Mouse (Mus musculus) c-Kit-negative CD71-positive TER-119-positive erythroid progenitor cells, embryonic 14.5 days (primary cell): ENCODE measurements around the gene Slc4a4.

ENCODE experiments used
- DNase-seq: peaks from one replicate; pipeline ENCODE4 v3.0.0-alpha.2; 2013; ENCODE audit warnings: low read depth, low spot score

The Slc4a4 gene

DNA sequence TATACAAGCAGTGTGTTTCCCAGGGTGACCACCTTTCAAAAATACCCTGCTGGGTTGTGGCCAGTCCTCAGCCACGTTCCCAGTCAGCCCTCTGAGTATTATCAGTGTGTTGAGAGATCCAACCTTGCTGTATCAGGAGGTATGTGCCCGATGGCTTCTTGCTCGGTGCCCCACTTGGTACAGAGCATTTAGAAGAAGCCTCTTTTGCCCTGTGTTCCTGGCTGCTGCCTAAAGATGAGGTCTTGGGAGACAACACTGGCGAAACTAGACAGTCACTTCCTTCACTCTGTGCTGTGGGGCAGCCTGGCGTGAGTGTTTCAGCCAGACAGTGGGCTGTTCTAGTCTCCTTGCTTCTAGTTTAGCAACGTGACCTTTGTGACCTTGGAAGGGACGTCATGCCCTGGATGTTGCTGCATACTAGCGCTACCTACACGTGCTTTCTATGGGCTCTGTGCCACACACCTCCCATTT is 29.9 kb downstream of the Slc4a4 start:
- DNase-seq, result no peak

DNA sequence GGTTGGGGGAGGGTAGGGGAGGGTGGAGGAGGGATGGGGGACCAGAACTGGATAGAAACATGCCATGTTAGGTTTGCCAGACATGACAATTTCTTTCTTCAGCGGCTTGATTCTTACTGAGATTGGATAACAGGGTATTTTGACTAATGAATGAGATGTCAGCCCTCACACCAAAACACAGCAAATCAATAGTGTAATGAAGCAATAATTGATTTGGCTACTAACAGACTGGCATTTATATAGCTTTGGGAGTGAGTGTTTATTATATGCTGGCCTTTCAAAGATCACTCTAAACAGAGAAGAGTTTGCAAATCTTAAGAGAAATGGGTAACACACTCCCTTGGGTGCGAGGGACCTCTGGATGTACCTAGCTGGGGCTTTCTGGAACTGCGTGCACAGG is 30.6 kb downstream of the Slc4a4 start:
- DNase-seq, result no peak

DNA sequence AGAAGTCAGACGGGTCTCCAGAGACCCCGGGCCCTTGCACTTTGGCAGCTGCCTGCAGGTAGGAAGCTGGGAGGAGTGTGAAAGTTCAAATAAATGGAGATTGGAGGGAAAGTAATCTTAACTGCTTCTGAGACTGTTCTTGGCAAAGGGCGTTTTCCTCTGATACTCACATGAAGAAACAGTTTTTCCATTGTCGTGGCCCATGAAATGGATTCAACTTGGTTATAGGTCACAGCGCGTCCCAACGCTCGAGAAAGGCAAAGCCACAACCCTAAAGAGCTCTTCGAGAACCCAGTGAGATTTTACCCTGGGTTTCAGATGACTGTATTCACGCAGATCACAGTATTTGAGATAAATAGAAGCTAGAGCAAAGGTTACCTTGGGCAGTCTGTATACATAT is 31.0 kb downstream of the Slc4a4 start:
- DNase-seq, result no peak

DNA sequence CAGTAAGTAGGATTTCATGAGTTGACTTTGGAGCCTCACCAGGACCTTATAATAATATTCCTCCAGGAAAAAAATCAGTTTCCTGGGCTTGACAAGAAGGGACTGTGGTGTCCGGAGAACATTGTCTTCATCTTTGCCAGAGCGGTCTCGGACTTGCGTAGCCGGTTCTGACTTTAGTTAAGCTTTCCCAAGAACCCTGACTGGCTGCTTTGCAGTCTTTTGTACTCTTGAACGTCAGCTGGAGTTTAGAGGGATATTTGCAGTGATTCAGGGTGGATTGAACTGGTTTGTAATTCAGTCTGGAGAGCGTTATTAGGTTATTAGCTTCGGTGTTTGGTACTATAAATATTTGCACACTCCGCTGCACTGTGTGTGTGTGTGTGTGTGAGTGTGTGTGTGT is 31.9 kb downstream of the Slc4a4 start:
- DNase-seq, result no peak

DNA sequence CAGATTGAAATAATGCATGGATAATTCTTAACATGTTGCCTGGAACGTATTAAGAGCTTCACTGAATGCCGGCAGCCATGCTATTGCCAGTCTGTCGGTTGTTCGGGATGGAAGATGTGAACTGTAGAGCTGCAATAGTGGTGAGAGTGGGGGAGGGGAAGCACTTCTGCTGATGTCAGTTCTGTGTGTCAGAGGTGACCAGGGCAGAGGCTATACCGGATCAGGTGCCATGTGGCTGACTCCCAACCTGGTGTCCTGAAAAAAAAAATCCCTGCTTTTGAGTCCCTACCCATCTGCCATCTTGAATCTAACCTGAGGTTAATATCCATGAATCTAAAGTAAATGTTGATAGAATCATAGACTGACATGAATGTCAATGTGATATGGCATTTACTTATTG is 39.0 kb downstream of the Slc4a4 start:
- DNase-seq, result no peak

DNA sequence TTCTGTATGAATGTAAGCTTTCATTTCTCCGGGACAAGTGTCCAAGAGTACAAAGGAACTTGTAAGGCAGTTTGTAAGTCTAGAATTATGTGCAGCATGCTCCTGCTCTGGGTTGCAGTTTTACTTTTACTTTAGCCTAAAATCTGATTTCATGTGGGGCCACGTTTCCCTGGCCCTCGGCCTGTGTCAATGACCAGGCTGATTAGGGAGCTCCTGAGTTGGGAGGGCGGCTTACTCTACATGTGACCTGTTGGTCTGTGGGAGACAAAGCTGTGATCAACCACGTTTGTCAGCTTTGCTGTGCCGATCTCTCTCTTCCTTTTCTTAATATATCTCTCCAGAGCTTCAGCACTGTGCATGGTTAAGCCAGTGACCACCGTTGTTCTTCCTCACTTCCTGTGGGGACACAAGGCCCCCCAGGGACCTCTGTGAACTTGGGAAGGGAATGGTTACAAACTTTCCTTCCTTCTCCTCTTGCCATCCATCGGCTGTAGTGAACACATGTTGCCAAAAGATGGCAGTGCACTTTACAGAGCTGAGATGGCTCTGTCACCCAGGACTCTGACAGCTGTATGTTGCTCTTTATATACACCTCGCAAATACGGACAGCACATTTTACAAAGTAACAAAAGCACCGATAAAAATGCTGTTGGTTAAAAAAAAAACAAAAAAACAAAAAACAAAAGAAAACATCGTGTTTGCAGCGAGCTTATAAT is 41.7 kb downstream of the Slc4a4 start:
- no peak for DNase-seq

DNA sequence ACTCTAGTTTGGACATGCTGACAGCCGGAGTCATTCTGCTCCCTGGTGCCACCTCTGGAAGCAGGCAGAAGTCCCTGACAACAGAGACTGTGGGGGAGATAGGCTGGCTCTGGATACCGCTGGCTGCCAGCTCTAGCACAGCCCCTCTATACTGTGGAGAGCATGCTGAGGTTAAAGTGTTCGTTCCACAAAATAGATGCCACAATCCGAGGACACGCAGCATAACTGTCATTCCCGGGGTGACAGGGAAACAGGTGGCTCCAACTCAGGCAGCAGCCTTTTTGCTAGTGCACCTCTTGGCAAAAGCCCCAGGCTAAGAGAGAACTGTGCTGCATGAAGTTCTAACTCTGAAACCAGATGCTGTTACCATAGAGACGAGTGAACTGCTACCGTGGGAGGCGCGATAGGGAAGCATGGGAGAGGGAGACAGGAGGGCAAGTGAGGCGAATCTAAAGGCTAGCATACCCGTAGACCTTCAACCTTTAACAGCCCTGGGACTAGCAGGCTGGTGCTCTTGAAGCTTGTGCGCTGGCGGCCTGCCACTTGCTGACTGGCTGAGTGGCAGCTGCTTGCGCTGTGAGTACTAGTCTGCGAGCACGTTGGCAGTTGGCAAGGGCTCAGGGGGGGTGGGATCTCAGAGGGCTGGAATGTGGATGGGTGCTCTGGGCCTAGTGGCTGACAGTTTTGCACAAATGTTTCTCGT is 42.9 kb downstream of the Slc4a4 start:
- no peak for DNase-seq

DNA sequence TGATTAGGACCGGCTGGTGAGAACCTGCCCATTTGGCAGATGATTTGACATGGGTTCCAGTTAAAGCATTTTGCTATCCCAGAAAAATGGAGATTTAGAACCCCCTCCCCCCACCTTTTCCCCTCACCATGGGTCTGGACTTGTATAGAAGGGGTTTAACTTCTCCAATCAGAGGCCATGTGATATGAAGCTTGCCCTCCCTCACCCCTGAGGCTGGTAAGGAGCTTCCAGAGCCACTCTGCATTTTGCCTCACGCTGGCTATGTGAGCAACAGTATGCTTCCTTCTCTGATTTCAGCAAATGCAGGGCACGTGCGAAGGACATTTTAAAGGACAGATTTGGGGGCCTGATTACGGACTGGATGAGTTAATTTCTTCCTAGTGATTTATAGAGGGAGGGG is 43.5 kb downstream of the Slc4a4 start:
- DNase-seq, result no peak

DNA sequence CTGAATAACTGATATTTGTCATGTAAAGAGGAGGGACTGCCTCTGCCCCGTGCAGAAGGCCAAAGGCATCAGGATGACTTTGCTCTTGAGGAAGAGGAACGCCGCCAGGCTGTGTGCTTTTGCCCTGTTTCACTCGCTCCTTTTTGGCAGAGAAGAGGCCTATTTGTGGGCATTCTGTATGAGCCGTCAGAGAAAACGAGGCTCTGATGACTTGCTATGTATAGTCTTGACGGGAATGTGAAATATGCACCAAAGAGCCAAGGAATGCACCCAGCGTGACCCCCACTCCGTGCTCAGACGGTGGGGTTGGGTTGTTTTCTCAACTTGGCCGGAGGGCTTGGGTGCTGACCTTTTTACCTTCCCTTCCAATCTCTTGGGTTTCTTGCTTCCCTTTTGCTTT is 44.0 kb downstream of the Slc4a4 start:
- DNase-seq, result no peak

DNA sequence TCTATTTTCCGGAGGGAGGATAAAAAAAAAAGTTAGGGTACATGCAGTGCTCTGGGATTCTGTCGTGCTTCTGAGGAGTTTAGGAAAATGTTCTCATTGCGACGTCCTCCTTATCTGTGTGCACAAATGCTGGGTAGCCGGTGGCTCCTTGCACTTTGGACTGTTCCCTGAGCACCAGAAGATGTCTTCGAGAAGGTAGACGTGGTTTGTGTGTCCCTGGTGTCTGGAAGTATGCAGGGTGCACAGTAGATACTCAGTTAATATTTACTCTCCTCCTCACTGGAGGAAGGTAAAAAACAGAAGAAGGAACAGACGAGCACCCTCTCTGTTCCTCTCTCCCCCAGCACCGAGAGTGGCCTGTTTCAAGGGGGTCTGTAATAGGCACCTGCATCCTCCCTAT is 44.6 kb downstream of the Slc4a4 start:
- no peak for DNase-seq

DNA sequence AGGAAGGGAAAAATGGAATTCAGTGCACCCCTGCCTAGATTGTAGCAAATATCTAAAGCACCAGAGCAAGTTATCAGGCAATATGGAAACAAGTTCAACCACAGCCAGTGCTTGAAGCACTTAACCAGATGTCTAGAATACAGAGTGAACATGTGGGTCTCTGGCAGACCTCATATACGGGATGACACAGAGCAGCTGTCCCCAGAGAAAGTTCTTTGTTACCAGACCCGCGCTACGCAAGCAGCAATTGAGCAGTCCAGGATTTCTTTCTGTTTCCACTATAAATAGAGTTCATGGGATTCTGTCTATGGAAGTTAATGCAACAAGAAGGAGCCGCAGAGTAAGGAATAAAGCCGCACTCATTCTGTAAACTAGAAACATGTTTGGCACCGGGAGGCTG is 46.8 kb downstream of the Slc4a4 start:
- no peak for DNase-seq

DNA sequence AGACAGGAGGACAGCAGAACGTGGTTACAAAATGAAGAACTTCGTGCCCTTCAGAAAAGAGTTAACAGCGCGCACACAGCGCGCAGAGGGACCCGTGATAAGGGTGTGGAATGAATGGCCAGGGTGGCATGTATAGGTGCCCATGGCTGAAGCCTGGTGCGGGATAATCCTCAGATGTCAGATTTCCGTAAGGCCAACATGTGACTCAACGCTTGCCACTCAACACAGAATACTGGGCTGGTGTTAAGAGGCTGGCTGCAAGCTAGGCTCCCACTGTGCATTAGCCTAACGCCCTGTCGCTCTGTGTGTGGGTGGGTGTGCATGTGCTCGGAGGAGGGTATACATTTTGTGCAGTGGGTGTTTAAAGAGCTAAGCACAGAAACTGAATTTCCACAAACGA is 47.3 kb downstream of the Slc4a4 start:
- DNase-seq, result no peak

DNA sequence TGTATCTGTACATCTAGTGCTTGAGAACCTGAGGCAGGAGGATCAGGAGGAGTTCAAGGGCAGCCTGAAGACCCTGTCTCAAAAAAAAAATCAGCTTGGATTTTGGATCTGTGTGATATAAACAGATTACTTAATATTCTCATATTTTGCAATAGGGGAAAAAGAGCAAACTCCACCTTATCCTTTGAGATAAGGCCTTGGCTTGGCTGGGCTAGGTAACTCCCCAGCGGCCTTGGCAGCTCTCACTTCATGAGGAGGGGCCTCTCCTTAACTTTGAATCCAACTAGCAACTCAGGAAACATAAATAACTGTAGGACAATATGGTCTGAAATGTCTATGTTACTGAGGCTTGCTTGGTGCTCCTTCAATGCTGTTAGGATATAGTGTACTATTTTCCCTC is 51.6 kb downstream of the Slc4a4 start:
- DNase-seq, result no peak

DNA sequence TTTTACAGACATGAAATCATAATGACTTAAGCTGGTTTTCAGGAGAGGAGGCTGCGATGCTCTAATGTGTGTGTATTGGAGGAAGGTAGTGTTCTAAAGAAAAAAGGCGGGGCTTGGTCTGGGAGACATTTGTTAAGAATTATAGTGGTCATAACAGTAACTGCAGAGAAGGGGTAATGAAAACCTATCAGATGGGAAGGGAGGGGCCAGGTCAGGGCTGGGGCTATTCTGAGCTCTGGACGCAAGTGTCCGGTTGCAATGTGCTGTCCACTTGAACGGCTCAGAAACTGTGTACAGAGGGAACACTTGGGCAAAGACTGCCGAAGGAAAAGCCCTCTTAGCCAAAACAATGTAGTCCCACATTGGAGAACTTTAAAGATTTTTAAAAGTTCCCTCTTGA is 52.5 kb downstream of the Slc4a4 start:
- no peak for DNase-seq

DNA sequence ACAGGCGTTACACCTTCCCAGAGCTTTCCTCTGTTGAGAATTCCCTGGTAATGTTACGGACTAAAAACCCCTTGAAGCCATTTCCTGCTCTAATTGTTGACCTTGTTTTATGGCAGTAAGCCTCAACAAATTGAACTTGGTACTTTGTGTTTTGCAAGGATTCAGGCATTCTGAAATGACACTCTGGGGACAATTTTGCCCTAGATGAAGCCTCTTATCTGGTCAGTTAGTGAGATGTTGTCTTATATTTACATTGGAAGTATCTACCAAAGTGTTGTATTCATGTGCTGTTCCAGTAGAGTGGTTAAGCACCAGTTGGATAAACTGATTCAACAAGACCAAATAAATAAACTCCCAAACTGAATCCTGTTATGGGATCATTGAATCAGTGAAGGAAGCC is 53.2 kb downstream of the Slc4a4 start:
- DNase-seq, result no peak

DNA sequence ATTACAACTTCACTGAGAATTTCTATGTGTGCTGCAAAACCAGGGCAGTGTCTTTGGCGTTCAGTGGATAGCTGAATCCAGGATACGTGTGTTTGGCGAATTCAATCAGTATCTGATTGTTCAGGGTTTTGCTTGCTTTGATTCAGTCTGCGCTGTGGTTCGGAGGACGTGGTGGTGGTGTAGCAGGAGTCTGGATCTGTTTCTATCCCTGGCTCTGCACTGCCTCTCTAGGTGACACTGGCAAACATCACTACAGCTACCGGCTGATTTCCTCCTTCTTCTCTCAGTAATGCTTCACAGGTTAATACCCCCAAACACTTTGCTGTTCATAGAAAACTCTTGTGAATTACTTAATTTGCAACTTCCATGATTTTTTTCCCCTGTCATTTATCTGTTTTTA is 55.3 kb downstream of the Slc4a4 start:
- DNase-seq, result no peak

DNA sequence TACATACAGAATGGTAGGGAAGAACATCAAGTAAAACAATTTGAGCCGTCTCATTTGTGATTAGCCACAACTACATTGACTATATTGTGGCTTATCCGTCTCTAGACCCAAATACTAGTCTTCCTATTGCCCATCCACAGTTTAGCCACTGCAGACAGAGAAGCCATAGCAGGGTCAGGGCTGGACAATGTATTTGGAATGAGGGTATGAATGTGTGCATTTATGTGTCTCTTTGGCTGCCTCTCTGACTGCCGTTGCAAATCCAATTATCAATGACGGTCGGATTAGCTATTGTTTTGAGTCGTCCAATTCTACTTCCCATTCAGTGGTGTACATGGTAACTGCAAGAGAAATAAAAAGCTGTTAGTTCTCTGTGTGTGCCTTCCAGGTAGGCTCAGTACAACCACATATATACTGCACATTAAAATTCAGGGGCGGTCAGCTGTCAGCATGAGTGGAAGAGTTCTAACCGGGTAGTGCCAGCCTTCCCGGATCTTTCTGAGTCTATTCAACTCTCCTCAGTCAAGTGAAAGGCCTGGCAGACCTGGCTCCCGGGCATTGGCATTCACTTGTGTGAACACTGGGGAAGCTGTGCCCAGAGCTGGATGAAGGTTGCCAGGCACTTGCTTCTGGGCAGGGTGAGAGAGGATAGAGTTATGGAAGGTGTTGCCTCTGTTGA is 59.2 kb downstream of the Slc4a4 start:
- DNase-seq, result no peak

DNA sequence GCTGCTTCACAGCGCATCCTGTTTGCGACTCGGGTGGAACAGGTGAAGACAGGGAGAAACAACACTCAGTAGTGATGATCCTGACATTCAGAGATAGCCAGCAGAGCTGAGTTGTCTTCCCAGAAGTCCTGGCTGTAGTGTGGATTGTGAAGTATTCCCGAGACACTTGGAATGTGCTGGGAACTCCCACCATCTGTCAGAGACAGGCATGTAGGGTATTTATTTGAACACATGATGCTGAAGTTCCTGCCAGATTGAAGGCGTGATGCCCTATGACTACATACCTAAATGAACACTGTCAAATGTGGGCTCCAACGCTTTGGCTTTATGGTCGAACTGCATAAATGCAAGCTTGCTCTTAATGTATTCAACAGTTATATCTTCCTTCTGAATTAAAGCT is 63.7 kb downstream of the Slc4a4 start:
- no peak for DNase-seq

DNA sequence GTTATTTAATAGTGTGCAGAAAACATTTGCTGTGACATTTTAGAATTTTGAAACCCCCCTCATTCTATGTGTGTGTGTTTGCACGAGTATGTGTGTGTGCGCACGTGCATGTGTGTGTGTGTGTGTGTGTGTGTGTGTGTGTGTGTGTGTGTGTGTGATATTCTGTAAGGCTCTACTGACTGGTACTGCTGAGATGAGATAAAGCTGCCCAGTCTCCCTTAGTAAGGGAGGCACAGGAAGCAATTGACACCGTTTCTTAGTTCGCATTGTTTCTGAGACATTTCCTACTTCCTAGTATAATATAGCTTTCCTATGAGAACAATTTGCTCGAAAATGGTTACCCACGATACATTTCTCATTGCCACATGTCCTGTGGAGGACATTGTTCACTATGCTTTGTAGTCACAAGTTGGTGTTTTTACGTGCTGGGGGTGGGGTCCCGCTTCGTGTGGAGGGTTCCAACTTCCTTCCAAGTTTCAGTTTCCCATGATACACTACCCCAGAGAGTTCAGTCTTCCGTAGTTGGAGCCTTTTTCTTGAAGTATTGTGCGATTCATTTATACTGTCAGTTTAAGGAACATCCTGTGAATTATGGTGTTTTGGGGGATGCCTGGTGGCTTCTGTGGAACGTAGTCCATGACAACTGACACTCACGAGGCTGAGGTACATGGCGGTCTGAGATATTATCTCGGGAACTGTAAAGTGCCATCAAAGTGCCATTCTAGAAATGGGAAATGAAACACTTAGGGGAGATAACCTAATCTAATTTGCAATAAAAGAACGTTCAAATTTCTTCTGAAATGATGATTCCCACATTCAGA is 66.3 kb downstream of the Slc4a4 start:
- no peak for DNase-seq

DNA sequence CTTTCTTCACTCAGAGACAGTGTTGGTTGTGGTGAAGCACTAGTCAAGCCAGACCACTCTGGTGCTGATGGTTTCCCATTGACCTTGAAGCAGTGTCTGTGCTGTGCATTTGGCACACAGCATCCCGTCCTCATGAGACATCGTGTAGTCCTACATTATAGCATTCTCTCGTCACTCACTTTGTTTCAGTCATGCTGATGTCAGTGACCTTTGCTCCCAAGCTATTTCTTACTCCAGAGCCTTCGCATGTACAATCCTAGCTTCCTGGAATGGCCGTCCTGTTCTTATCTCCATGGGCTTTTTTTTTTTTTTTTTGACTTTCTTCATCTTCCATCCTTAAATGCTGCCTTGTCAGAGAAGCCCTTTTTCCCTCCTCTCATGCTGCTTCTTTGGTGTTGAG is 71.1 kb downstream of the Slc4a4 start:
- no peak for DNase-seq

DNA sequence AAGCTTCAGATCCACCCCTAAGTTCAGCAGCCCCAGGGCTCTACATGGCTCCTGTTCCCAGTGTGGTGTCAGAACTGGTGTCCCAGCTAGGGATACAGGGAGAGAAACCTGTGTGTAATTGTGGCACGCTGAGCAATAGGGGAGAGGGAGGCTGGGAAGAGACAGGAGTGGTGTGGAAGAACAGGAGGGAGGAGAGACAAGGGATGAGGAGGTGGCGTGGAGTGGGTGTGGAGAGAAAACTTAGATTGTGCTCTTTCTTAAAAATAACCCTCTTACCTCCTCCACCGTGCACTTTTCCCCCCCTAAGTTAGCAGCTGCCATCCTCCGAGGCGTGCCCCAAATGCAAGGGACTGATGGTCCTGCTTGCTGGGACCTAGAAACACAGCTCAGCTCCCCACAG is 72.3 kb downstream of the Slc4a4 start:
- DNase-seq, result no peak

DNA sequence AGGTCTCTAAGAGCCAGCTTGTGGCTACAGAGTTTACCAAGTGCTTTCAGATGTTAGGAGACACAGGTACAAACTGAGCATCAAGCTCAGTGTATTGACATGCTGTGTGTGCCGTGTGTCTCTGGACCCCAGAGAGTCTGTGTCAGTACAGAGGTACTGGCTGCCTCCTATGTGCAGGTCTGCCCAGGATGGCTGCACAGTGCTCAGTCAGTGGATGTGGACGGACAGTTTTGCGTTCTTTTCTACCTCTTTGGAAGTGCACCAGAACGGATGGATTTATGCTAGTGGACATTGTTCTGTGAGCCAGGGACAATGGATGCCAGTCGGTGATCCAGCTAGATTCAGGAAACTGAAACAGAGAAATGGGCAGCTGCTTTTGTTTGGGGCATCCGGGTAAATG is 72.8 kb downstream of the Slc4a4 start:
- DNase-seq, result no peak
